Mouse (Mus musculus): ENCODE measurements around the gene Hs1bp3.
A peak's percentile ranks its signal among the peaks of the same experiment; 100 is the strongest.

The Hs1bp3 gene

DNA sequence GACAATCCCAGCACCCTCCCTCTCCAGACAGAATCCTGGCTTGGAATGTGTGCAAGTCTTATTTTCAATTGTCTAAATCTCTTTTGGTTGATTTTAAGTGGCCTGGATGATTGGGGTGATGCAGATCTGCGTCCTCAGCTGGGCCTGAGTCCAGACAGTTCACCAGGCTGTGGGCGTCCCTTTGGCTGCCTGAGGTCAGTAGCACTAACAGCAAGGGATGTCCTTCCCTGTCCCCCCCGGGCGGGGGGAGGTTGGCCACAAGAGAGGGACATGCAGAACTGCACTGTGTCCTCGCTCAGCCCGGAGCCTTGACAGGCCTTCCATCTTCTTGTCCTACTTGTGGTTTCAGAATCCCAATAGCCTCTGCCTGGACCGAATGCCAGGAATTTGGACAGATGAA lies 52.1 kb downstream of the Hs1bp3 start:
- DNase-seq: peak; percentile 45 to 82

DNA sequence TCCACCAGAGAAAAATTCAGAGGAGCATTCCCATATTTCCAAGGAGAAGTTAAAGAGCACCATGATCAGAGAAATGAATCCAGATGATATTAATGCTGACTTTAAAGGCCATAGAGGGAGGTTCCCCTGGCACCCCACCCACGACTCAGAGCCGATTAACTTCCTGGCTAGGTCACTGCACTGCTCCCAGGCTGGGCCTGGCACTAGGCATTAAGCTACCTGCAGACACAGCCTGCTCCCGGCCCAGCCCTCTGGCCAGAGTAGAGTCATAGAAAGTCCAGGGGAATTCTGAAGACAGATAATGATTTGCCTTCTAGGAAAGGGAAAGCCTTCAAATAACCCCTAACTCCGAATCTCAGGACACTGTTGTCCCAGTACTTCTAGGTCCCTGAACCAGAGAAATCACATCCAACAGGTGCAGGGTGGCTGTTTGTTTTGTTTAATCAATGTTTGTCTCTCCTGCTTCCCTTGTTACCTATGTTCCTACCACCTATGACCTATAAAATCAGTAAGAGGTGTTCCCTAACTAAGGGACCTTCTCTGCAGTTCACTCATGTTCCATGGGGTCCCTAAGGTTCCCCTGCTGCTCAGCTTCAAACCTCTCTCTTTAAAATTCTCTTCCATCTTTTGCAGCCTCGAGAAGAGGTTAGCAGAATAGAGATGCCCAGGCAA lies 52.8 kb downstream of the Hs1bp3 start:
- DNase-seq: no peak

DNA sequence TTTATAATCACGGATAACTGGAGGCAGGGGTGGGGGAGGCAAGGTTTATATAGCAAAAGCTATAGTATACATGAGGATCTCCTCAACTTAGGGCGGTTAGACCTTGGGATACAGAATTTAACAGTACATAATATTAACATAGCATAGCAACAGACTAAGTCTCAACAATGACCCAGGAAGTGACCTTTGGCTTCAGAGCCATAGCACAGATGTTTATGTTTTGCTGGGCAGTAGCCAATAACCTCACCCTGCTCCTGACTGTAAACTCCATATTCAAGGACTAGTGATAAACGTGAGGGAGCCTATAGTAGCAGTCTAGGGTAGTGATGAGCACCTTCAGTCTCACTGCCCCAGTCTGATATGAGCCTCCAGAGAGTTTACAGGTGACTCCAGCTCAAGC lies 53.5 kb downstream of the Hs1bp3 start:
- no peak for DNase-seq

DNA sequence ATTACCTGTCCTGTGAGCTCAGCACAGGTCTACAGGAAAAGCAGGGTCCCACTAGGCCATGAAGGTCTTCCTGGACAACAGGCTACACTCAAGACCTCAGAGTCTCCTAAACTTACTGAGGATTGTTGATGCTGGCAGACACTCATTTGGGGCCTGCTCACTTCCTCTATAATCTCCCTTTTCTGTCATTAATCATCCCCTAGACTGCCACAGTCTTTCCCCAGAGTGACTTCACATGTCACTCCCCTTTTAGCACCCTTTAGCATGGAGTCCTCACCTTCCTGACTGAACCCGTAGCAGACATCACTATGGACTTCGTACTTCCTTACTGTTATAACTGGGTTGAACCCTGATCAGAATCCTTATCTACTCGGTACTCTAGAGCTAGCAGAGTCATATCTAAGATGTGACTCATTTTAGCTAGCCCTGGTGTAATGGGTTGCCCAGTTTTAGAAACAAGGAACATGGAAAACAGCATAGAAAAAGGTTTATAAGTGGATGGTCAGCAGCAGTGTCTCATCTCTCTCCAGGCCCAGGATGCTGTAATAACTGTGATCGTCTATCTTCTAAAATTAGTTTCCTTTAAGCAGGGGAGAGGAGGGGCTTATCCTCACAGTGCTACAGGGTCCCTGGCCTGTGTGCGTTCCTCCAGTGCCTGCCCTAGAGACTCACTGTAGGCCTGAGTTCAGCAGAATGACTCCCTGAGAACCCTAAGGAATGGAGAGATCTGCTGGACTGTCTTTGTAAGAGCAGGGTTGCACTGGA lies 58.7 kb downstream of the Hs1bp3 start:
- no peak for DNase-seq

DNA sequence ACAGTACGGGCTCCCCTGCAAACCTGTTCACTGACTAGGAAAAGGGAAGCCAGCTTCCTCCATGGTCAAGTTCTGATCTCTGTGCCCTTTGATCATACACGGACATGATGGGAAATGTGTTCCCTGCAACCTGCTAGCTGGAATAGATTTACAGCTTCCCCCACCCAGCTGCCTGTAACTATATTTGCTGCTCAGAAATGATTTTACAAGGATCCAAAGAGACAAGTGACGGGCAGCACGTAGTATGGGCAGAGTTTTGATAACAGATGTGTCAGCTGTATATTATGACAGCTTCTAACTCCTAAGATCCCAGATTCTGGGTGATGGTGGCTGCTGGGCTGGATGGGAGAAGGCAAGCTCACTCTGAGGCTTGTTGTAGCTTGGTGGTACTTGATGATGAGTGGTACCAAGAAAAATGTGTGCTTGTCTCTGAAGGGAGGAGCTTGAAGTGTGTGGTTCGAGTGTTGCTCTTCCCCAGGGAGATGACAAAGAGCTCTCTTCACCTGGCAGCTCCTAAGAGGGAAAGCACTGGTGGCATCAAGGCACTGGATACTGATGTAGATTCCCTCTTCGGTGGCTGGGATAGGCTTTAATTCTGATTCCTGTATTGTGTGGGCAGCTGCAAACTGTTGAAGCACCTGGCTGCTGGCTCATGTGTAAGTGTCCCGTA lies 59.4 kb downstream of the Hs1bp3 start:
- no peak for DNase-seq

DNA sequence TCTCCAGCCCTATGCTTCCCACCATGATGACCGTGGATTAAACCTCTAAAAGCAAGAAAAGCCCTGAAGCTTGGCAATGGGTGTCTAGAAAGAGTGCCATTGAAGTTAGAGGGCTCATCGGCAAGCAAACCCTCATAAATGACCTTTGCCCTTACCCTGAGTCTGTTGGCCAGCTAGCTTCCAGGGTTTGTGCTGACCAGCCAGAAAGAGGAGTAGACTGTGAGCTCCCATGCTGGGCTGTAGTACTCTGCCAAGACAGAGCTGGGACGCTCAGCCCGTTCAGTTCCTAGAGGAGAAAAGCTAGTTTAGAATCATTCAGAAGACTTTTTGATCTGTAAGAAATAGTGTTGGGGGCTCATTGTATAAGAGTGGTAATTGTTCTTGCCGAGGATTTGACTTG lies 60.5 kb downstream of the Hs1bp3 start:
- no peak for DNase-seq

DNA sequence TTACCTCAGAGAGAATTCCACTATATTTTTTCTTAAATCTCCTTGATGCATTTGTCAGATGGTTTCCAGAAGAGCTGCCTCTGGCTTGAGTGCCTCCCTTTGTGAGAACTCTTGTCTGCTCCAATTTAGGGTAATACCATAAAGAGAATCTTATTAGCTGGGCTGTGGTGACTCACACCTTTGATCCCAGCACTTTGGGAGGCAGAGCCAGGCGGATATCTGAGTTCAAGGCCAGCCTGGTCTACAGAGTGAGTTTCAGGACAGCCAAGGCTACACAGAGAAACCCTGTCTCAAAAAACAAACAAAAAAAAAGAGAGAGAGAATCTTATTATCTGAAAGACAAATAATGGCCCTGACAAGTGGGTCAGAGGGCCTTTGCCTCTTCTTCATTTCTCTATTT lies 63.9 kb downstream of the Hs1bp3 start:
- DNase-seq: no peak

DNA sequence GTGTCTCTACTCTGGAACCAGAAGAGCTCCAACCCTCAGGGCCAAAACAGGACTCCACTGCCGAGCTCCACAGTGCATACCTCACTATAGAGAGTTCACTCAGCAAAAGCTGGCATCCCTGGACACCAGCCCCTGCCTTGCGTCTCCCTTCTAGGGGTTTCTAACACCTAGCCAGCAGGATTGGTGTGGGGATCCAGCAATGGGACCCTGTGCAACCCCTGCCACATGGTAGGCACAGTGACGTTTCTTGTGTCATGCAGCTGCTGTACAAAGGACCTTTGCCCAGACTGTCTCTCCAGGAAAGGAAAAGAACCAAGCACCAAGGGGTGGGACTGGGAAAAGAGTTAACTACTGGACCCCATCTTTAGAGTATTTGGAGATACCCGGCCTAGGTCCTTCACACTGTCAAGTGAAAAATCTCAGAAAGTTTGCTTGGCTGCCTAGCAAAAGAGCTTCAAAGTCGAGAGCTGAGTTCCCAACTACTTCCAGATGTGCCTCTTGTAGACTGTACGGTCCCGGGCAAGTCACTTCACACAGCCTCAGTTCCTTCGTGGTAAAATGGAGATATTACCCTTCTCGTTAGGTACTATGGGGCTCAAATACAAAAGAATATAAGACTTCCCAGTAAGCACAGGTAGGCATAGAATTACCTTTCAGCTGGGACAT lies 64.9 kb downstream of the Hs1bp3 start:
- DNase-seq: no peak

DNA sequence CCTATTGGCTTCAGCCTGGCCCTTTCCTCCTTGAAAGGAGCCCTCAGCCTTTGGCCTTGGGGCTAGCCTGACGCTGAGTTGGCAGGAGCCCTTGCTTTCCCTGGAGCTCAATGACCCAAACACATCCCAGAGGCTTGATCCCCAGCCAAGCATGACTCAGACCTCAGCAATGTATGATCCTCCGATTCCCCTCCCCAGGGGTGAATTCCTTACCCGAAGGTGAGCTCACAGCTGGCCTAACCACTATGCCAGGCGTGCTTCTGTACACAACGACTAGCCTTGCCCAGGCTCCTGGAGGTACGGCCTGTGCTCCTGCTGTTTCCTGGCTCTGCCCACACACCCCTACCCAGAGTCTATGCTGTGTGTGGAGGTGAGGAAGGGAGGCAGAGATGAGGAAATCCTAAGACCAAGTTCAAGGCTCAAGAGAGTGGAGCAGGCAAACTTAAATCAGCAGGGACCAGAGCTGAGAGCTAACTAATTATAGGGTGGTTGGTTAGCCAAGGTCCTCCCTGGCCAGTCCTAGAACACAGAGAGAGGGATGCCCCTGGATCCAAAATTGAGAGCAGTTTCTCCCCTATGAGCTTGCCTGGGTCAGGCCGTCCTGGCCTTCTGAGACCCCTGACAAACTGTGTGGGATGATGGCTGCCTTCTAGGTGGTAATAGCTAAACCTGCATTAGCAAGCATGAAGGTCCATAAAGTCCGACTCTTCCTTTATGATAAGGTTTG lies 66.7 kb downstream of the Hs1bp3 start:
- DNase-seq: peak; percentile 83 to 89

DNA sequence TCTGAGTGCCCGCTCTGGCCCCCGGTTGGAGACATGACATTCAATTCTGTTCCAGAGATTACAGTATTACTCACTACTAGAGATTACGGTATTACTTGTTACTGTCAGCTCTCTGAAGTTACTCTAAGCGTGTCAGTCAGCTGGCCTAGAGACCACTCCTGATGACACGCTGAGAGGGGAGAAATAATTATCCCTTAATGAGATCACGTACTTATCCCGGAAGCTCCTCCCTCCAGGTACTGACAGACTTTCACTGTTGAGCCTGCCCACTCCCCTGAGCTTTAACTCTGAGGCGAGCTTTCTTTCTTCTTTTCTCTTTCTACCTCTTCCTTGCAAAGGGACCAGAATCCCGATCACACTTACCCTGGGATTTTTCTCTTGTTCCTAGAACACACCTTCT lies 67.7 kb downstream of the Hs1bp3 start:
- DNase-seq: no peak

DNA sequence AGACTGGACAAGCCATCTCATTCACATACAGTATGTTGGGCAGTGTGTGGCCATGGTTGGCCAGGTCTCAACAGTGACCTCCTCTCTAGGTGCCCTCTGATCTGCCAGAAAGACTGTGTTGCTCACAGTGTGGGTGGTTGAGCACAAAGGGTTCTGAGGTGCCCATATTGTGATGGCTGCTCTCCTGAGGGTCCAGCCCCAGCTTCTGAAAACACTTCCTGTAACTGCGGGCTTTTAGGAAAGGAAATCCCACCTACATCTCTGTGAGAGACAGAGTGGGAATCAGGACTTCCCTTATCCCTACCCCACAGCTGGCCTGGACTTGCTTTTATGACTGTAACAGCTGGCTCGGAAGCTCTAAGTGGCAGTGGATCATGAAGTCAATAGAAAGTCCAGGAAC lies 68.7 kb downstream of the Hs1bp3 start:
- no peak for DNase-seq

DNA sequence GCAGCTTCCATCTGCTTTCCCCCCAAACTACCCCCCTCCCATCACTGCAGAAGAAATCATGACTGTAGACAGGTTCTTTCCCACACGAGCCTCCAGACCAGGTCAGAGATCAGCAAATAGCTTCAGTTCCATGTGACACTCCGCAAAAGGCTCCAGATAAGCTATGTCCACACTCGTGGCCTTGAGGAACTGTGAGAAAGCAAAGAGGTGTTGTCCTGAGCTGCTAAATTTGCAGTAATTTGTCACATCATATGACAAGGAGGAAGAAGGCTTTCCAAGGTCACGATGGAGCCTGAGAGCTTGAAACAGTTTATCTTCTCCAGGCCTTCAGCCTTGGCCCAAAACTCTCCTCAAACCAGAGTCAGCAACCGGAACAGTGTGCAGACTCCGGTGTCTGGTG lies 70.6 kb downstream of the Hs1bp3 start:
- no peak for DNase-seq

DNA sequence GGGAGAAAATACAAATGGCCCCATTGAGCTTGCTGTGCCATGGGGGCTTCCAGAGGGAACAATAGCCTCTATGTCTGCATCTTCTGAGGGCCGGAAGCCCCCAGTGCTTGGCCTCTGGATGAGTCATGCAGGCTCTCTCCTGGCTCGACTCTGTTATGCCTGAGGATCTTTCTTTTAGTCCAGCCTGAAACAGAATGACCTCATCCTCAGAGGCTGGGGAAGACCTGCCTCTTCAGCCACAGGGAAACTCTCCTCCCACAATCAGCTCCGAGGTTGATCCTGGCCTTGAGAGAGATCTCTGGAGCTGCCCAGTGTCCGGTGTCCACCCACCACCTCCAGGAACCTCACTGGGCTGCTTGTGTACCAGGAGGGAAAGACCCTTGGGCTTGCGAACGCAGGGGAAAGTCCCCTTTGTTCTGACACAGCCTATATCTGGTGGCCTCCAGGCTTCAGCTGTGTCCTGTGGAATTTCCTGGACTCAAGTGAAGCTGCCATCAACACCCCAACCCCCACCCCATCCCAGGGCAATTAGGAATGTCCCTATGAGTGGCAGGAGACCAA lies 73.3 kb downstream of the Hs1bp3 start:
- peak; percentile 62 to 78 for DNase-seq

DNA sequence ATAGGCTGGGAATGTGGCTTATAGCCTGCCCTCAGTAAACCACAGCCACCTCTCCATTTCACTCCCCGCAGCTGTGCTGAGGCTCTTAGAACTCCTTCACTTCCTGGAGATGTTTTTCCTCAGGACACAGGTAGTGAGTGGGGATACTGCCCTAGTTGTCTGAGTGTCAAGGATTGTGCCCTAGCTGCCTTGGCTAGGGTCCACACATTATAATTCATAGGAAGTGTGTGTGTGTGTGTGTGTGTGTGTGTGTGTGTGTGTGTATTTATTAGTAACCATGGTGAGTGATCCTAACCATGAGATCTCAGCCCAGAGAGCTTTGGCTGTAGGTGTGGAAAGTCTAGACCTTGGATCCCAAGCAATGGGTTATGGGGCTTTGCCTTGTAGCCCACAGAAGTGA lies 74.0 kb downstream of the Hs1bp3 start:
- DNase-seq: no peak

DNA sequence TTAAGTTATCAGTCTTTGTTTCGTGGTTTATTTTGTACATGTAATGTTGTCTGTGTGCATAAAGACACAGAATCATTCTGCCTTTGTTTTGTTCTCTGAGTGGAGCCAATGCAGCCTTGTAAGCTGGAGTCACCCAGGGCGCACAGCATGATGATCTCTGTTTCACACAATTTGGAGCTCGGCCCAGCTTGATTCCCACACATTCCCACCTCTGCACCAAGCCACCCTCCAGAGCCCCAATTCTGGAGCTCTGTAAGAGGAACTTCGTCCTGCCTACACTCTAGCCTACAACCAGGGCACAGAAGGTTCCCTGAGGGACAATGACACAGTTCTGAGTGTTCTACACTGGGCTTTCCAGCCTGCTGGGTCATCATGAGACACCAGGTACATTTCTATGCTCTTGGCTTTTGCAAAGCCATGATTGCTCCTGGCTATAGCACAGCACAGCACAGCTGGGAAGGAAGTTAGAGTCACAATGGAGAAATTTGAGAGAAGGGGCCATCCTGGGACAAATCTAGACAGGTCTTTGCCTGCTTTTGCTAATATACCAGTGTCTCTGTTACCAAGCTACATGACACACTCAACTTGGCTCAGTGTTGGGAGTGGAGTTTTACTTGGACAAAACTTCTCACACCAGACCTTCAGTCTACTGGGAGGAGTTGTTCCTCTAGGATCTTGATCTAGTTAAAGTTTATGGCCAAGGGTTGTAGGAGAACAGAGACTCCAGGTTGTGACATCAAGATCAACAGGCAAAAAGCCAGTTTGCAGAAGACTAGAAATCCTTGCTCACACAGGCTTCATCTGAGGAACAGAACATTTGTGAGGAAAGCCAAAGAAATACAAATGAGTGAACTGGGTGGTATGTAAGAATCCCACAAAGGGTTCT lies 75.5 kb downstream of the Hs1bp3 start:
- DNase-seq: no peak

DNA sequence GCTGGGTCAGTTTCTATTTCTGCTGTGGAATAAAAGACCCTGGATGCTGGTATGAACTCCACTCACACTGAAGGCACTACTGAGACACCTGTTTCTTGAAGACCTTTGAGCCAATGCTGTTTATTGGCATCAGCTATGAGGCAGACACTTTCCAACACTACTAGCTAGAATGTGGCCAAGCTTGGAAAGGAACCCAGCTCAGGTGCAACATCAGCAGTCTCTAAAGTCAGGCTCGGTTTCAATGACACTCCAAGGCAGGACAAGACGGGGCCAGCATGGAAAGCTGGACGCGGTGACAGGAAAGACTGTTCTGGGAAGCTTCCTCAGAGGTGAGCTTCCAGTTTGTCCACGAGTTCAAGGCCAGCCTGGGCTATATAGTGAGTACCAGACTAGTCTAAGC lies 80.0 kb downstream of the Hs1bp3 start:
- DNase-seq: no peak
